In the genomic region with DNA sequence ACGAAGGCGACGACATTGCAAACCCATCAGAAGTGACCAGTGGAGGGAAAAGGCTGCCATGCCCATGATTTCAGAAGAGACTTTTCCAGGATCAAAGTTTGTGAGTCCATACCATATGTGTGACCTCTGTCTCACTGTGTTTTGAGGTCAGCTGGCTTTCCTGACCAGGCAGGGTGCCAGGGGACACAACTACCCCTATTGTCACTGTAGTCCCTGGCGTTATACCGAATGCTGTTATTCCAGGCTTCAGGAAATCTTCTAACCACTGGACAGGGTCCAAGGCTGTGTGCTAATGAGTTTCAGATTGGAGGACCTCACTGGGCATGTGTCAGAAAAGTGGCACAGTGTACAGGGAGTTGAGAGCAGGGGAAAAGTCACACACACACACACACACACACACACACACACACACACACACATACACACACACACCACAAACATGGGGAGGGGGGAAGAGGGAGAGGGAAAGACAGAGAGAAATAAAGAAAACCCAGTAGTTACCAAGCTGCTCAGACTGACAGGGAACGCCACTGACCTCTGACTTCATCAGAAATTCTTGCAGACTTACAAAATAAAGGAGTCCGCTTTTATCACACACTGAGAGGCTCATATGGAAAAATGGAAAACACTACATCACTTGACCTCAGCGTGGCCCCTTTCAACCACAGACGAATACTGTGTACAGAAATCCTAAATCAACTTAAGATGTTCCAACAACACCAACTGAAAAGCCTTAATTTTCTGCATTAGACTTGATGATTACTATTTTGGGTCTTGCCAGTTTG, we compare ENCODE assay signal across 9 mouse cellular contexts.
A peak's percentile ranks its signal among the peaks of the same experiment; 100 is the strongest.
DNase-seq lines count a peak whose midpoint lies in the region; ATAC-seq and TF ChIP-seq lines count a peak whose summit lies in the region.
"Had no signal": no experiment of that assay in that cellular context is flagged by ENCODE, and none has a peak within 500 bp of the region (broad histone marks: within the 10 kb centered on the region; RNA-seq: fewer than 3 reads in every experiment).

No protein-coding gene starts in this region.

- DNase-seq in limb, embryonic 10.5 days (ENCODE audit: low spot score) = no peak
- DNase-seq in heart, postnatal 0 days (ENCODE audit: low spot score) = peak; percentile 50
- DNase-seq in right cerebral cortex, adult 2 months (ENCODE audit: low spot score in 2 of 2) = no peak
- DNase-seq in left cerebral cortex, adult 2 months (ENCODE audit: extremely low spot score in 1 of 2, low spot score in 2 of 2) = no peak

- intact Hi-C loops in left cerebral cortex, adult 2 months (cut with DNase I) = no loop called here

- 33% methylated on average over 9 of the region's 9 CpGs for WGBS in limb, embryonic 12.5 days
- WGBS in limb, embryonic 10.5 days = 45% methylated on average over 9 of the region's 9 CpGs
- WGBS in embryonic facial prominence, embryonic 12.5 days = 22% methylated on average over 9 of the region's 9 CpGs
- 29% methylated on average over 9 of the region's 9 CpGs for WGBS in heart, postnatal 0 days
- 40% methylated on average over 9 of the region's 9 CpGs for WGBS in lung, embryonic 16.5 days

- H3K36me3 ChIP-seq in limb, embryonic 12.5 days = peaks cover 3% of the 10 kb centered on the region; the same call in 1 of the 2 replicates
- H3K36me3 ChIP-seq in limb, embryonic 10.5 days = no peaks in the 10 kb centered on the region
- H3K36me3 ChIP-seq in embryonic facial prominence, embryonic 12.5 days = no peaks in the 10 kb centered on the region
- 0 out of 2 replicates have a peak, but pooled peaks cover 10% of the 10 kb centered on the region for H3K36me3 ChIP-seq in heart, postnatal 0 days (replicated peaks; ENCODE audit: control insufficient read depth, insufficient read depth, low read length)
- H3K36me3 ChIP-seq in lung, embryonic 16.5 days (ENCODE audit: control insufficient read depth, insufficient read depth, low read length) = peaks cover 9% of the 10 kb centered on the region; the same call in 1 of the 2 replicates

- peak; percentile 58; the same call in 1 of the 2 replicates for ATAC-seq in limb, embryonic 12.5 days (ENCODE audit: insufficient number of reproducible peaks, insufficient read depth, low FRiP score, low TSS enrichment, low read depth)
- no peak for ATAC-seq in embryonic facial prominence, embryonic 12.5 days (ENCODE audit: insufficient number of reproducible peaks, insufficient read depth, low FRiP score, low TSS enrichment)
- peak; percentile 80 for ATAC-seq in heart, postnatal 0 days (ENCODE audit: insufficient read depth, low read depth)
- peak; percentile 69 for ATAC-seq in lung, embryonic 16.5 days (ENCODE audit: low read depth)
- no peak for ATAC-seq in monocyte, adult 5-6 weeks (replicated peaks; ENCODE audit: insufficient number of reproducible peaks, low FRiP score, low TSS enrichment, poor library complexity, severe bottlenecking)
- ATAC-seq: Patski had no signal

- peak overlapping the region; percentile 41; the same call in 1 of the 2 replicates for H3K27ac ChIP-seq in limb, embryonic 12.5 days
- H3K27ac ChIP-seq in limb, embryonic 10.5 days = no peak overlapping the region
- H3K27ac ChIP-seq in embryonic facial prominence, embryonic 12.5 days = peak overlapping the region; percentile 54
- peak overlapping the region; percentile 61 for H3K27ac ChIP-seq in heart, postnatal 0 days (ENCODE audit: low read depth)
- H3K27ac ChIP-seq in lung, embryonic 16.5 days (ENCODE audit: low read length) = peak overlapping the region; percentile 10; the same call in 1 of the 2 replicates
- no peak overlapping the region for H3K27ac ChIP-seq in left cerebral cortex, adult 2 months

- no peak for TF ChIP-seq CTCF in heart, postnatal 0 days (IDR thresholded peaks at IDR 0.05; ENCODE audit: low read depth)
- no peak for TF ChIP-seq CTCF in left cerebral cortex, adult 2 months (IDR thresholded peaks at IDR 0.05)

- peaks cover 47% of the 10 kb centered on the region for H3K4me1 ChIP-seq in limb, embryonic 12.5 days (replicated peaks)
- H3K4me1 ChIP-seq in limb, embryonic 10.5 days = peaks cover 60% of the 10 kb centered on the region
- peaks cover 48% of the 10 kb centered on the region for H3K4me1 ChIP-seq in embryonic facial prominence, embryonic 12.5 days
- peaks cover 23% of the 10 kb centered on the region for H3K4me1 ChIP-seq in heart, postnatal 0 days (ENCODE audit: control insufficient read depth, insufficient read depth)
- peaks cover 35% of the 10 kb centered on the region for H3K4me1 ChIP-seq in lung, embryonic 16.5 days (replicated peaks; ENCODE audit: control insufficient read depth, insufficient read depth, low read length)

- 0 out of 2 replicates have a peak overlapping the region, but pooled peaks have one; percentile 19 for H3K4me2 ChIP-seq in limb, embryonic 12.5 days
- H3K4me2 ChIP-seq in embryonic facial prominence, embryonic 12.5 days (replicated peaks) = peak overlapping the region; percentile 7; the same call in 1 of the 2 replicates
- peak overlapping the region; percentile 17; the same call in 1 of the 2 replicates for H3K4me2 ChIP-seq in heart, postnatal 0 days (ENCODE audit: low read depth, low read length)
- H3K4me2 ChIP-seq in lung, embryonic 16.5 days (ENCODE audit: low read depth, low read length) = no peak overlapping the region

- TF ChIP-seq EP300 in heart, postnatal 0 days (IDR thresholded peaks at IDR 0.05; ENCODE audit: low read depth) = no peak

- H3K27me3 ChIP-seq in limb, embryonic 12.5 days = no peaks in the 10 kb centered on the region
- H3K27me3 ChIP-seq in limb, embryonic 10.5 days (ENCODE audit: low read depth, poor library complexity, severe bottlenecking) = peaks cover 12% of the 10 kb centered on the region
- H3K27me3 ChIP-seq in embryonic facial prominence, embryonic 12.5 days = no peaks in the 10 kb centered on the region
- H3K27me3 ChIP-seq in heart, postnatal 0 days (ENCODE audit: control insufficient read depth, insufficient read depth, low read length) = no peaks in the 10 kb centered on the region
- H3K27me3 ChIP-seq in lung, embryonic 16.5 days (ENCODE audit: control insufficient read depth, insufficient read depth, low read depth, low read length) = no peaks in the 10 kb centered on the region
- H3K27me3 ChIP-seq: Patski had no signal

- no peaks in the 10 kb centered on the region for H3K9me3 ChIP-seq in limb, embryonic 12.5 days
- no peaks in the 10 kb centered on the region for H3K9me3 ChIP-seq in limb, embryonic 10.5 days (replicated peaks)
- no peaks in the 10 kb centered on the region for H3K9me3 ChIP-seq in embryonic facial prominence, embryonic 12.5 days
- H3K9me3 ChIP-seq in heart, postnatal 0 days (replicated peaks; ENCODE audit: control insufficient read depth, low read length) = no peaks in the 10 kb centered on the region
- H3K9me3 ChIP-seq in lung, embryonic 16.5 days (ENCODE audit: control insufficient read depth, low read length) = no peaks in the 10 kb centered on the region

- H3K4me3 ChIP-seq in limb, embryonic 12.5 days (replicated peaks) = no peak overlapping the region
- H3K4me3 ChIP-seq in limb, embryonic 10.5 days = no peak overlapping the region
- H3K4me3 ChIP-seq in embryonic facial prominence, embryonic 12.5 days = no peak overlapping the region
- no peak overlapping the region for H3K4me3 ChIP-seq in heart, postnatal 0 days (ENCODE audit: low read depth, low read length)
- no peak overlapping the region for H3K4me3 ChIP-seq in lung, embryonic 16.5 days (ENCODE audit: low read length)
- H3K4me3 ChIP-seq in left cerebral cortex, adult 2 months = no peak overlapping the region

- H3K9ac ChIP-seq in limb, embryonic 12.5 days (replicated peaks) = no peak overlapping the region
- H3K9ac ChIP-seq in embryonic facial prominence, embryonic 12.5 days = no peak overlapping the region
- H3K9ac ChIP-seq in heart, postnatal 0 days (replicated peaks; ENCODE audit: low read depth, low read length) = no peak overlapping the region
- H3K9ac ChIP-seq in lung, embryonic 16.5 days (ENCODE audit: low read length) = no peak overlapping the region

Comparison
In these comparisons a context has a peak if more than half of its experiments do, and no peak if none do; other contexts are left out.
1. H3K27ac ChIP-seq: peak in limb, embryonic 12.5 days (single experiment), embryonic facial prominence, embryonic 12.5 days (single experiment), heart, postnatal 0 days (single experiment) and lung, embryonic 16.5 days (single experiment); none in limb, embryonic 10.5 days (single experiment) and left cerebral cortex, adult 2 months (single experiment).
2. ATAC-seq: peak in limb, embryonic 12.5 days (single experiment), heart, postnatal 0 days (single experiment) and lung, embryonic 16.5 days (single experiment); none in embryonic facial prominence, embryonic 12.5 days (single experiment) and monocyte, adult 5-6 weeks (single experiment).